In the genomic region with DNA sequence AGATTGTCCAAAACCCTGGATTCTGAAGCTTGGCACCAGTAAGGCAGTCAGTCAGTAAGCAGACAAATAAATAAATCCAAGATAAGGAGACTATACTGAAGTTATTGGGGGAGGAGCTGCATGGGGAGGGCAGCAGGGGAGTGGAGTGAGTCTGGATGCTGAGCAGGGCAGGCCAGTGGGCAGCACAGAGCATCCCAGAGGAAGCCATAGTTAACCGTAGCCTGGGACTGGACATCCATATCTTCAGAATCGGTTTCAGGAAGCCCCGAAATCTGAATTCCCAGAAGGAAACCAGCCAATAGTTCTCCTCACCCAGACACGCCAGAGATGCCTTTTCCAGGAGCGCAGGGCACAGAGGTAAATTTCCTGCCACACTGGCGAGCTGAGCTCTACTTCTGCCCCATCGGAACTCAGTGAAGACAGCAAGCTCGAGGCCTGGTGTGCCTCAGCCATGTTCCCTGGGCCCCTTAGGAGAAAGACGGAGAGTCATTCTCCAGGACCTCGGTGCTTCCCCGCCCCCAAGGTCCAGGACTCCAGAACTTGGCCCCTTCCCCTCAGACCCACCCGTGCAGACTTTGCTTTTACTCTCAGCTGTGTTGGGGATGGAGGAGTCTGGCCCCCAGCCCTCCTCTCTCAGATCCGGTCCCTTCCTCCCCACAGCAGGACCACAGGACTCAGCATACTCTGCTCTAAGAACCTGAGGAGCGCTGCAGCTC, we compare ENCODE assay signal across 9 mouse cellular contexts. TPM values are rescaled to one million over a fixed set of nuclear protein-coding genes. Genes with fewer than 3 reads are reported as not detected.
A peak's percentile ranks its signal among the peaks of the same experiment; 100 is the strongest.
DNase-seq lines count a peak whose midpoint lies in the region; ATAC-seq and TF ChIP-seq lines count a peak whose summit lies in the region.
"Had no signal": no experiment of that assay in that cellular context is flagged by ENCODE, and none has a peak within 500 bp of the region (broad histone marks: within the 10 kb centered on the region; RNA-seq: fewer than 3 reads in every experiment).

No protein-coding gene starts in this region.

- H3K9me3 ChIP-seq in kidney, embryonic 14.5 days (ENCODE audit: control insufficient read depth, low read length): no peaks in the 10 kb centered on the region
- H3K9me3 ChIP-seq in embryonic facial prominence, embryonic 10.5 days: no peaks in the 10 kb centered on the region
- H3K9me3 ChIP-seq in hindbrain, postnatal 0 days (ENCODE audit: low read length): no peaks in the 10 kb centered on the region

- intact Hi-C loops in left cerebral cortex, postnatal 36 days (cut with DNase I): loop anchor here (5.0 kb wide), 1 partner anchor 46 kb away; a partner anchor contains a TSS

- DNase-seq in kidney, adult 2 months: no peak
- DNase-seq in embryonic facial prominence, embryonic 10.5 days (ENCODE audit: low spot score): no peak
- peak; percentile 43 for DNase-seq in hindbrain, postnatal 0 days (ENCODE audit: low spot score)
- DNase-seq in left cerebral cortex, postnatal 36 days (ENCODE audit: low spot score in 2 of 2): no peak
- no peak for DNase-seq in adrenal gland, postnatal 4 days (ENCODE audit: low spot score in 2 of 2)

- peaks cover 19% of the 10 kb centered on the region for H3K4me1 ChIP-seq in kidney, embryonic 14.5 days (ENCODE audit: control insufficient read depth, insufficient read depth, low read length)
- peaks cover 9% of the 10 kb centered on the region; the same call in 1 of the 2 replicates for H3K4me1 ChIP-seq in kidney, adult 2 months (ENCODE audit: control insufficient read depth, insufficient read depth, low read length)
- peaks cover 48% of the 10 kb centered on the region for H3K4me1 ChIP-seq in embryonic facial prominence, embryonic 10.5 days
- H3K4me1 ChIP-seq in hindbrain, postnatal 0 days (ENCODE audit: insufficient read depth, low read length): peaks cover 17% of the 10 kb centered on the region; the same call in 1 of the 2 replicates

- peak overlapping the region; percentile 46 for H3K9ac ChIP-seq in kidney, embryonic 14.5 days (ENCODE audit: low read depth, low read length)
- peak overlapping the region; percentile 47 for H3K9ac ChIP-seq in hindbrain, postnatal 0 days (replicated peaks; ENCODE audit: low read length)

- H3K79me2 ChIP-seq in myocyte (ENCODE audit: control insufficient read depth, insufficient read depth): no peaks in the 10 kb centered on the region

- H3ac ChIP-seq in myocyte (ENCODE audit: control insufficient read depth, insufficient read length): no peak overlapping the region

- peak overlapping the region; percentile 49 for H3K4me2 ChIP-seq in kidney, embryonic 14.5 days (replicated peaks; ENCODE audit: low read depth, low read length)
- H3K4me2 ChIP-seq in hindbrain, postnatal 0 days (ENCODE audit: low read depth, low read length): peak overlapping the region; percentile 65
- H3K4me2 ChIP-seq in myocyte (ENCODE audit: low read depth): peak overlapping the region; percentile 47

- peaks cover 30% of the 10 kb centered on the region for H3K36me3 ChIP-seq in kidney, embryonic 14.5 days (ENCODE audit: control insufficient read depth, insufficient read depth, low read length)
- peaks cover 1% of the 10 kb centered on the region for H3K36me3 ChIP-seq in kidney, adult 2 months (ENCODE audit: control insufficient read depth, insufficient read depth, low read length)
- H3K36me3 ChIP-seq in embryonic facial prominence, embryonic 10.5 days (replicated peaks): peaks cover 36% of the 10 kb centered on the region
- peaks cover 18% of the 10 kb centered on the region for H3K36me3 ChIP-seq in hindbrain, postnatal 0 days (ENCODE audit: insufficient read depth, low read length)
- H3K36me3 ChIP-seq in myocyte (ENCODE audit: control insufficient read depth, insufficient read depth): peaks cover 9% of the 10 kb centered on the region

- peak overlapping the region; percentile 41 for H3K4me3 ChIP-seq in kidney, embryonic 14.5 days (ENCODE audit: low read length)
- no peak overlapping the region for H3K4me3 ChIP-seq in kidney, adult 2 months (ENCODE audit: insufficient read depth, low read depth, low read length)
- H3K4me3 ChIP-seq in embryonic facial prominence, embryonic 10.5 days: peak overlapping the region; percentile 65
- H3K4me3 ChIP-seq in hindbrain, postnatal 0 days (ENCODE audit: low read length): peak overlapping the region; percentile 43
- peak overlapping the region; percentile 14 for H3K4me3 ChIP-seq in myocyte

- no peak for TF ChIP-seq CTCF in kidney, adult 2 months (conservative IDR thresholded peaks at IDR 0.05; ENCODE audit: insufficient read depth, insufficient read length, low read depth, low read length)
- no peak for TF ChIP-seq CTCF in hindbrain, postnatal 0 days (IDR thresholded peaks at IDR 0.05; ENCODE audit: low read depth)

- no peak for ATAC-seq in kidney, embryonic 14.5 days (ENCODE audit: low FRiP score, low TSS enrichment)
- no peak for ATAC-seq in hindbrain, postnatal 0 days
- no peak for ATAC-seq in granulocyte monocyte progenitor cell, adult 5-6 weeks (replicated peaks; ENCODE audit: poor library complexity, severe bottlenecking)

- TF ChIP-seq POLR2A in kidney, adult 2 months (IDR thresholded peaks at IDR 0.05; ENCODE audit: low read depth, low read length): no peak
- no peak for TF ChIP-seq POLR2A in myocyte (IDR thresholded peaks at IDR 0.05; ENCODE audit: insufficient read length, low read depth)

- H3K27ac ChIP-seq in kidney, embryonic 14.5 days (ENCODE audit: low read depth, low read length): peak overlapping the region; percentile 24; the same call in 1 of the 2 replicates
- no peak overlapping the region for H3K27ac ChIP-seq in kidney, adult 2 months (ENCODE audit: insufficient read depth, low read depth, low read length)
- peak overlapping the region; percentile 85 for H3K27ac ChIP-seq in embryonic facial prominence, embryonic 10.5 days (replicated peaks)
- peak overlapping the region; percentile 82 for H3K27ac ChIP-seq in hindbrain, postnatal 0 days

- 42% methylated on average over 14 of the region's 14 CpGs for WGBS in kidney, embryonic 14.5 days
- 45% methylated on average over 14 of the region's 14 CpGs for WGBS in kidney, adult 2 months
- 39% methylated on average over 14 of the region's 14 CpGs for WGBS in embryonic facial prominence, embryonic 10.5 days
- WGBS in hindbrain, postnatal 0 days: 22% methylated on average over 14 of the region's 14 CpGs

- H3K27me3 ChIP-seq in kidney, embryonic 14.5 days (ENCODE audit: control insufficient read depth, insufficient read depth, low read length): no peaks in the 10 kb centered on the region
- H3K27me3 ChIP-seq in kidney, adult 2 months (replicated peaks; ENCODE audit: control insufficient read depth, insufficient read depth, low read length): no peaks in the 10 kb centered on the region
- H3K27me3 ChIP-seq in embryonic facial prominence, embryonic 10.5 days (replicated peaks; ENCODE audit: low read depth, poor library complexity, severe bottlenecking): no peaks in the 10 kb centered on the region
- no peaks in the 10 kb centered on the region for H3K27me3 ChIP-seq in hindbrain, postnatal 0 days (ENCODE audit: insufficient read depth, low read length)
- no peaks in the 10 kb centered on the region for H3K27me3 ChIP-seq in myocyte (ENCODE audit: control insufficient read depth, insufficient read depth, insufficient read length)

RNA-seq across cellular contexts. Expression of a gene that starts 1.1 kb away (rescaled TPM):
- 13.7 and 19.2 TPM in 2 replicates for polyA plus RNA-seq in kidney, embryonic 14.5 days (2014; fragmentation: Nextera tagmentation; extraction: Ambion mirVana)
- polyA plus RNA-seq in kidney, adult 2 months (2012; rRNA removed): 5.6 and 8.5 TPM in 2 replicates
- polyA plus RNA-seq in embryonic facial prominence, embryonic 10.5 days (2016; fragmentation: Nextera tagmentation; extraction: Ambion mirVana): 18.5 and 18.8 TPM in 2 replicates
- total RNA-seq in hindbrain, postnatal 0 days (2014; rRNA removed): 99.4 and 105 TPM in 2 replicates
- 48.7 and 50.7 TPM in 2 replicates for polyA plus RNA-seq in hindbrain, postnatal 0 days (2015; fragmentation: Nextera tagmentation; extraction: Ambion mirVana)
- 2.7 TPM for polyA plus RNA-seq in myocyte (2012; fragmentation: generic; extraction: Trizol)
- total RNA-seq in left cerebral cortex, postnatal 36 days (2021): 10 to 100 TPM; 85.4 to 97.7 TPM
- total RNA-seq in adrenal gland, postnatal 4 days (2021): 10 to 100 TPM; 28.0 to 31.1 TPM
- total RNA-seq in granulocyte monocyte progenitor cell, adult 5-6 weeks (2014; fragmentation: Nextera tagmentation): not detected in 2 replicates
- total RNA-seq in granulocyte monocyte progenitor cell, adult 5-6 weeks (2017): not detected in 2 replicates

RNA-seq across cellular contexts. Expression of a gene that starts 12.8 kb away (rescaled TPM):
- 258 and 308 TPM in 2 replicates for polyA plus RNA-seq in kidney, embryonic 14.5 days (2014; fragmentation: Nextera tagmentation; extraction: Ambion mirVana)
- 89.9 and 95.4 TPM in 2 replicates for polyA plus RNA-seq in kidney, adult 2 months (2012; rRNA removed)
- 968 and 991 TPM in 2 replicates for polyA plus RNA-seq in embryonic facial prominence, embryonic 10.5 days (2016; fragmentation: Nextera tagmentation; extraction: Ambion mirVana)
- 215 and 251 TPM in 2 replicates for total RNA-seq in hindbrain, postnatal 0 days (2014; rRNA removed)
- 470 and 531 TPM in 2 replicates for polyA plus RNA-seq in hindbrain, postnatal 0 days (2015; fragmentation: Nextera tagmentation; extraction: Ambion mirVana)
- polyA plus RNA-seq in myocyte (2012; fragmentation: generic; extraction: Trizol): 729 TPM
- 100 to 1,000 TPM; 143 to 145 TPM for total RNA-seq in left cerebral cortex, postnatal 36 days (2021)
- total RNA-seq in adrenal gland, postnatal 4 days (2021): 100 to 1,000 TPM; 380 to 390 TPM
- total RNA-seq in granulocyte monocyte progenitor cell, adult 5-6 weeks (2014; fragmentation: Nextera tagmentation): 104 and 115 TPM in 2 replicates
- 138 and 190 TPM in 2 replicates for total RNA-seq in granulocyte monocyte progenitor cell, adult 5-6 weeks (2017)

RNA-seq across cellular contexts. Expression of a gene that starts 23.9 kb away (rescaled TPM):
- 66.2 and 81.6 TPM in 2 replicates for polyA plus RNA-seq in kidney, embryonic 14.5 days (2014; fragmentation: Nextera tagmentation; extraction: Ambion mirVana)
- 105 and 107 TPM in 2 replicates for polyA plus RNA-seq in kidney, adult 2 months (2012; rRNA removed)
- polyA plus RNA-seq in embryonic facial prominence, embryonic 10.5 days (2016; fragmentation: Nextera tagmentation; extraction: Ambion mirVana): 70.3 and 77.5 TPM in 2 replicates
- total RNA-seq in hindbrain, postnatal 0 days (2014; rRNA removed): 42.2 and 48.6 TPM in 2 replicates
- 31.5 and 33.7 TPM in 2 replicates for polyA plus RNA-seq in hindbrain, postnatal 0 days (2015; fragmentation: Nextera tagmentation; extraction: Ambion mirVana)
- 45.1 TPM for polyA plus RNA-seq in myocyte (2012; fragmentation: generic; extraction: Trizol)
- total RNA-seq in left cerebral cortex, postnatal 36 days (2021): 10 to 100 TPM; 29.2 to 38.7 TPM
- 100 to 1,000 TPM; 106 to 111 TPM for total RNA-seq in adrenal gland, postnatal 4 days (2021)
- 76.6 and 105 TPM in 2 replicates for total RNA-seq in granulocyte monocyte progenitor cell, adult 5-6 weeks (2014; fragmentation: Nextera tagmentation)
- 87.5 and 88.9 TPM in 2 replicates for total RNA-seq in granulocyte monocyte progenitor cell, adult 5-6 weeks (2017)

RNA-seq across cellular contexts. Expression of a gene that starts 24.9 kb away (rescaled TPM):
- 54.9 and 71.1 TPM in 2 replicates for polyA plus RNA-seq in kidney, embryonic 14.5 days (2014; fragmentation: Nextera tagmentation; extraction: Ambion mirVana)
- polyA plus RNA-seq in kidney, adult 2 months (2012; rRNA removed): 20.0 and 21.4 TPM in 2 replicates
- 87.0 and 90.7 TPM in 2 replicates for polyA plus RNA-seq in embryonic facial prominence, embryonic 10.5 days (2016; fragmentation: Nextera tagmentation; extraction: Ambion mirVana)
- 7.2 and 15.0 TPM in 2 replicates for total RNA-seq in hindbrain, postnatal 0 days (2014; rRNA removed)
- 13.0 and 13.6 TPM in 2 replicates for polyA plus RNA-seq in hindbrain, postnatal 0 days (2015; fragmentation: Nextera tagmentation; extraction: Ambion mirVana)
- 13.3 TPM for polyA plus RNA-seq in myocyte (2012; fragmentation: generic; extraction: Trizol)
- total RNA-seq in left cerebral cortex, postnatal 36 days (2021): 1 to 10 TPM; 1.8 to 2.6 TPM
- total RNA-seq in adrenal gland, postnatal 4 days (2021): 10 to 100 TPM; 23.8 to 28.5 TPM
- total RNA-seq in granulocyte monocyte progenitor cell, adult 5-6 weeks (2014; fragmentation: Nextera tagmentation): 19.4 and 57.9 TPM in 2 replicates
- 18.4 and 32.9 TPM in 2 replicates for total RNA-seq in granulocyte monocyte progenitor cell, adult 5-6 weeks (2017)

RNA-seq across cellular contexts. Expression of a gene that starts 30.6 kb away (rescaled TPM):
- 0.37 TPM in 1 of 2 replicates, not detected in the other for polyA plus RNA-seq in kidney, embryonic 14.5 days (2014; fragmentation: Nextera tagmentation; extraction: Ambion mirVana)
- 0.11 and 0.65 TPM in 2 replicates for polyA plus RNA-seq in kidney, adult 2 months (2012; rRNA removed)
- polyA plus RNA-seq in embryonic facial prominence, embryonic 10.5 days (2016; fragmentation: Nextera tagmentation; extraction: Ambion mirVana): 0.14 and 0.30 TPM in 2 replicates
- not detected in 2 replicates for total RNA-seq in hindbrain, postnatal 0 days (2014; rRNA removed)
- 0.25 and 0.40 TPM in 2 replicates for polyA plus RNA-seq in hindbrain, postnatal 0 days (2015; fragmentation: Nextera tagmentation; extraction: Ambion mirVana)
- not detected for polyA plus RNA-seq in myocyte (2012; fragmentation: generic; extraction: Trizol)
- 1 to 10 TPM; 1.4 to 3.4 TPM for total RNA-seq in left cerebral cortex, postnatal 36 days (2021)
- under 1 TPM in 1 of 2 experiments, not detected in 1; 0.39 TPM for total RNA-seq in adrenal gland, postnatal 4 days (2021)
- total RNA-seq in granulocyte monocyte progenitor cell, adult 5-6 weeks (2014; fragmentation: Nextera tagmentation): not detected in 2 replicates
- 0.17 TPM in 1 of 2 replicates, not detected in the other for total RNA-seq in granulocyte monocyte progenitor cell, adult 5-6 weeks (2017)
- total RNA-seq: megakaryocyte progenitor cell, adult 5-6 weeks had no signal
